8 mouse cellular contexts compared by ENCODE assay signal in genomic region chr5:123114924-123115323, GRCm38 (mm10). TPM values are rescaled to one million over a fixed set of nuclear protein-coding genes. Genes with fewer than 3 reads are reported as not detected.
A peak's percentile ranks its signal among the peaks of the same experiment; 100 is the strongest.
DNase-seq lines count a peak whose midpoint lies in the region; ATAC-seq and TF ChIP-seq lines count a peak whose summit lies in the region.

No protein-coding gene starts in this region.

- ATAC-seq in kidney, postnatal 0 days (replicated peaks; ENCODE audit: low FRiP score, low read depth), result no peak

- no peak overlapping the region for H3K27ac ChIP-seq in kidney, postnatal 0 days

- H3K4me3 ChIP-seq in kidney, postnatal 0 days (replicated peaks; ENCODE audit: low read depth, low read length), result no peak overlapping the region

- 32% methylated on average over 7 of the region's 7 CpGs for WGBS in kidney, postnatal 0 days

- H3K4me2 ChIP-seq in kidney, postnatal 0 days (ENCODE audit: low read length), result no peak overlapping the region

- TF ChIP-seq CTCF in kidney, postnatal 0 days (IDR thresholded peaks at IDR 0.05; ENCODE audit: low read depth), result peak; percentile 78

- H3K9me3 ChIP-seq in kidney, postnatal 0 days (replicated peaks; ENCODE audit: low read length), result no peaks in the 10 kb centered on the region

- DNase-seq in kidney, postnatal 0 days (ENCODE audit: low spot score), result peak; percentile 85
- no peak for DNase-seq in kidney, adult 18-20 months
- peak; percentile 18 for DNase-seq in CD4-positive helper T cell, adult 2 months (ENCODE audit: low read depth, low spot score)
- DNase-seq in NIH3T3 (ENCODE audit: low read depth), result peak; percentile 51
- peak; percentile 41 for DNase-seq in lung, postnatal 36 days
- peak; percentile 81 for DNase-seq in thymus, postnatal 4 days
- DNase-seq in urinary bladder, postnatal 4 days (ENCODE audit: low spot score in 2 of 2), result no peak
- DNase-seq in layer of hippocampus, adult 8-10 months (ENCODE audit: low spot score in 2 of 2), result no peak

- no peaks in the 10 kb centered on the region for H3K36me3 ChIP-seq in kidney, postnatal 0 days (ENCODE audit: insufficient read depth, low read length)

- H3K4me1 ChIP-seq in kidney, postnatal 0 days (replicated peaks; ENCODE audit: insufficient read depth, low read length), result peaks cover 9% of the 10 kb centered on the region

- H3K9ac ChIP-seq in kidney, postnatal 0 days (ENCODE audit: low read depth, low read length), result no peak overlapping the region

- H3K27me3 ChIP-seq in kidney, postnatal 0 days (ENCODE audit: insufficient read depth, low read length), result no peaks in the 10 kb centered on the region

RNA-seq across cellular contexts. Expression of gene Rhof, which starts 17.6 kb away (rescaled TPM):
- 3.2 and 3.3 TPM in 2 replicates for polyA plus RNA-seq in kidney, postnatal 0 days (2015; fragmentation: Nextera tagmentation; extraction: Ambion mirVana)
- total RNA-seq in layer of hippocampus, adult 8-10 months (2022), result 10 to 100 TPM; 42.0 to 46.6 (median 45.3) TPM

RNA-seq across cellular contexts. Expression of gene Setd1b, which starts 27.1 kb away (rescaled TPM):
- polyA plus RNA-seq in kidney, postnatal 0 days (2015; fragmentation: Nextera tagmentation; extraction: Ambion mirVana), result 7.0 and 7.1 TPM in 2 replicates
- total RNA-seq in layer of hippocampus, adult 8-10 months (2022), result 10 to 100 TPM; 33.1 to 37.9 (median 35.0) TPM

RNA-seq across cellular contexts. Expression of gene Tmem120b, which starts 46.7 kb away (rescaled TPM):
- 12.5 and 12.6 TPM in 2 replicates for polyA plus RNA-seq in kidney, postnatal 0 days (2015; fragmentation: Nextera tagmentation; extraction: Ambion mirVana)
- total RNA-seq in layer of hippocampus, adult 8-10 months (2022), result 10 to 100 TPM; 15.4 to 22.0 (median 18.7) TPM

RNA-seq across cellular contexts. Expression of gene Psmd9, which starts 54.3 kb away (rescaled TPM):
- polyA plus RNA-seq in kidney, postnatal 0 days (2015; fragmentation: Nextera tagmentation; extraction: Ambion mirVana), result 77.4 and 78.7 TPM in 2 replicates
- 10 to 100 TPM; 26.2 to 34.3 (median 27.4) TPM for total RNA-seq in layer of hippocampus, adult 8-10 months (2022)

Comparison
In these comparisons a context has a peak if more than half of its experiments do, and no peak if none do; other contexts are left out.
1. DNase-seq: peak in kidney, postnatal 0 days (single experiment), CD4-positive helper T cell, adult 2 months (single experiment), NIH3T3 (single experiment), lung, postnatal 36 days (single experiment) and thymus, postnatal 4 days (single experiment); none in kidney, adult 18-20 months (single experiment), urinary bladder, postnatal 4 days (0 of 2) and layer of hippocampus, adult 8-10 months (0 of 2).